Mouse (Mus musculus) cerebellum, adult 2 months (tissue): ENCODE results near the gene Srpr.

Source experiments
- CTCF ChIP-seq: fragments of 200-500 bp; IDR thresholded peaks from 2 replicates; pipeline ENCODE4 v1.5.1; 2011; ENCODE audit warnings: low read depth, mild to moderate bottlenecking, control low read depth, low read length, moderate library complexity, borderline replicate concordance; ENCODE audit not compliant: insufficient read depth
- POLR2A ChIP-seq: fragments of 200-500 bp; IDR thresholded peaks from 2 replicates; pipeline ENCODE4 v1.6.1; 2011; ENCODE audit warnings: low read length, control low read depth, borderline replicate concordance; ENCODE audit not compliant: insufficient read depth

DNA sequence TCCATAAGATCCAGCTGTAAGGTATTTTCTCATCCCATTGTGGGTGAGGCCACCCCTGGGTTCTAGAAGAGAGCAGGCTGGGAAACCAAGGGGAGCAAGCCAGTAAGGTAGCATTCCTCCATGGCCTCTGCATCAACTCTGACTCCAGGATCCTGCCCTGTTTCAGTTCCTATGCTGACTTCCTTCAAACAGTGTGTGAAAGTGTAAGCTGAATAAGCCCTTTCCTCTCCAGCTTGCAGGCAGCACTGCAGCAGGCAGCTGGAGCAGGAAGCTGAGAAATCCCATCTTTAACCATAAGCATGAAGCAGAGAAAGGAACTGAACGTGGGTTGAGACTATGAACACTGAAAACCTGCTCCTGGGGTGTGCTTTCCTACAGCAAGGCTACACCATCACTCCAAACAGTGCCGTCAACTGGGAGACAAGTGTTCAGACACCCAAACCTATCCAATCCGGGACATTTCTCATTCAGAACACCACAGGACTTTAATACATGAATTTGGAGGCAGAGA is 77.9 kb downstream of the Srpr start:
- TF ChIP-seq POLR2A (no peak), CTCF (no peak)
